Mouse (Mus musculus): Measurements from ENCODE around the gene Agtpbp1.

DNA sequence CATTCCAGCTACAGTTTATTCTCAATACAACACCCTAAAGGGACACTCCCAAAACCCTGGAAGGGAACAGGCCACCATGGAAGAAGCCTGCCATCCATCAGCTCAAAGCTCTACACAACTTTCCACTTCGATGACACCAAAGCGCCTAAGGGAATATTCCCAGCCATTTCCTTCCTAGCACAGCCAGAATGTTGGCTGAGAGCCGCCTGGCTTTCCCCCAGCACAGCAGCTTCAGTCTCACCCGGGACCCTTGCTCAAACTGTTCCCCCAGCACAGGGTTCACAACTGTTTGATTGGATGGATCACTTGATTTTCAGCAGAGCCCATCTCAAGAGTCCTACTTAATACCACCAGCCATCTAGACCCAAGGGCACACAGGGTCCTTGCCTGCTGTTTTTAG lies 37.3 kb downstream of the Agtpbp1 start:
- no peak for TF ChIP-seq CTCF (IDR thresholded peaks at IDR 0.05; ENCODE audit: insufficient read depth, low read depth, low read length)
- no peak for TF ChIP-seq POLR2A (IDR thresholded peaks at IDR 0.05; ENCODE audit: insufficient read depth, low read depth, low read length)
